Mouse (Mus musculus) spleen, adult 2 months (tissue): ENCODE results near the gene Osbpl2.

Source experiments
- CTCF ChIP-seq: fragments of 200-500 bp; IDR thresholded peaks from 2 replicates; pipeline ENCODE4 v1.5.1; 2011; ENCODE audit warnings: mild to moderate bottlenecking, inconsistent platforms; ENCODE audit not compliant: insufficient read depth, insufficient read length, insufficient replicate concordance; ENCODE audit errors: extremely low read depth
- POLR2A ChIP-seq: fragments of 200-500 bp; IDR thresholded peaks from 2 replicates; pipeline ENCODE4 v1.6.1; 2011; ENCODE audit warnings: low read depth, low read length, inconsistent platforms

- TF ChIP-seq POLR2A (no peak), CTCF (no peak)
Measured at GRCm38 (mm10) chr2:180103151-180103977, 15.7 kb upstream of the Osbpl2 start.
